Mouse (Mus musculus): ENCODE measurements at regions not wholly inside any gene's neighbourhood (a gene's known extent, or its start where the extent isn't known, plus 50 kb on each side); places are given as distances from the start of the nearest gene placed in this dataset.
"Not testable (repeated sequence)": the region's sequence is repeated elsewhere in the genome, so short reads cannot be mapped to it uniquely, and the experiment has no call there.

DNA sequence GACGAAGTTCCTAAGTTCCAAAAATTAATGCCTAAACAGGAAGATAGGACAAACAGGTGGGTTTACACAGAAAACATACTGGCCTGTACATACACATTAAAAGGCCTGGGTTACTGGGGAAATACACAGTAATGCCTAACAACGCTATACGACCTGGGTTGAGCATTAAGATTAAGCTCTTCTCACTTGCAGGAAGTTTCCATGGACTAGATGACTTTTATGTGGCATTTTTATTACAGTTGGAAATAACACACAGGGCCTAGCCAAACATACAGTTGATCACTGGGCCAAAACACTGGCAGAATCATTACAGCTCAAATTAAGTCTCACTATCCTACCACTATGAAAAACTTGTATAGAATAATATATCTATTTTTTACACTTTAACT is 236.5 kb upstream of the Arx start:
- TF ChIP-seq CTCF (IDR thresholded peaks at IDR 0.05; ENCODE audit: borderline replicate concordance, insufficient read depth, low read depth, low read length) = no peak
- no peak for TF ChIP-seq POLR2A (IDR thresholded peaks at IDR 0.05; ENCODE audit: borderline replicate concordance, insufficient read depth, low read length)
- WGBS = 86% methylated on average over 3 of the region's 3 CpGs
- H3K27ac ChIP-seq (ENCODE audit: insufficient read depth, low read length) = no peak overlapping the region

DNA sequence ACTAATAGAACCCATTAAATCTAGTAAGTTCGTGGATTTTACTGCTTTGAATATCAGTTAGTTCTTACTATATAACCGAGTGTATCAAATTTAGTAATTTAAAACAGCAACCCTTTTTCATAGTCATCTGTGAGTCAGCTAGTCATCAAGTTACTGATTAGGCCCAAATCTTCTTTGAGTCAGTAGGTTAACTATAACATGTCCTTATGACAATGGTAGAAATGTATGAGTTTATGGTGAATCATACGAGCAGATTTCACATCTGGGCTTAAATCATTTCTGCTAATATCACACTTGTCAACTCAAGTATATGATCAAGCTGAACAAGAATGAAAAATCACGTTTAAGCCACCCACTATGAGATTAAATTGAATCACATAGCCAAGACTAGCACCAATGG is 226.7 kb upstream of the Arx start:
- DNase-seq = no peak
- TF ChIP-seq POLR2A (IDR thresholded peaks at IDR 0.05; ENCODE audit: borderline replicate concordance, insufficient read depth, low read length) (no peak), CTCF (IDR thresholded peaks at IDR 0.05; ENCODE audit: borderline replicate concordance, insufficient read depth, low read depth, low read length) (no peak)
- Histone ChIP-seq H3K27me3 (ENCODE audit: control insufficient read depth, insufficient read depth, low read length) (no peaks in the 10 kb centered on the region), H3K27ac (ENCODE audit: insufficient read depth, low read length) (no peak overlapping the region), H3K4me3 (replicated peaks; ENCODE audit: insufficient read depth, low read depth, low read length) (no peak overlapping the region), H3K4me1 (ENCODE audit: control insufficient read depth, insufficient read depth, low read length) (no peaks in the 10 kb centered on the region)
- 74% methylated on average over 4 of the region's 4 CpGs for WGBS

More for the DNA sequence above, 236.5 kb upstream of the Arx start:
- H3K27me3 ChIP-seq (ENCODE audit: control insufficient read depth, insufficient read depth, low read length) = no peaks in the 10 kb centered on the region
- no peak overlapping the region for H3K4me3 ChIP-seq (replicated peaks; ENCODE audit: insufficient read depth, low read depth, low read length)
- no peaks in the 10 kb centered on the region for H3K4me1 ChIP-seq (ENCODE audit: control insufficient read depth, insufficient read depth, low read length)
- DNase-seq = no peak

DNA sequence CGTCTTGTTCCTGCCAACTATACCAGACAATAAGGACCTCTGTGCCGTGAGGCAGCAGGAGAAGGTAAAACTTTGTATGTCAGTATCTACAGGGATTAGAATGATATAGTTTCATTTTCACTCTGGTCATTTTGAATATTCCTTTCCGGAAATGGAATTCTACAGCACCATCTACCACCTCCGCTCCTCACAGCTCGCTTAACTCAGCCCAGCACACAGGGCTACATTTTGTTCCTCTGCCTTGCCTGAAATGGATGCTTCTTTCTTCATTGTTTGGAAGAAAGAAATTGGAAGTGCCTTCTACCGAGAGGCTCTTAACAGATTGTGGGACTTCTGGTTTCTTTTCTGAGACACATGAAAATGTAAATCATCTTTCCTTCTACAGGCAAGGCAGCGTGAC is 217.4 kb upstream of the Arx start:
- no peak for DNase-seq
- H3K27me3 ChIP-seq (ENCODE audit: control insufficient read depth, insufficient read depth, low read length) = no peaks in the 10 kb centered on the region
- H3K4me3 ChIP-seq (replicated peaks; ENCODE audit: insufficient read depth, low read depth, low read length) = no peak overlapping the region
- H3K27ac ChIP-seq (ENCODE audit: insufficient read depth, low read length) = no peak overlapping the region
- WGBS = 66% methylated on average over 7 of the region's 7 CpGs
- TF ChIP-seq POLR2A (IDR thresholded peaks at IDR 0.05; ENCODE audit: borderline replicate concordance, insufficient read depth, low read length) (no peak), CTCF (IDR thresholded peaks at IDR 0.05; ENCODE audit: borderline replicate concordance, insufficient read depth, low read depth, low read length) (no peak)
- H3K4me1 ChIP-seq (ENCODE audit: control insufficient read depth, insufficient read depth, low read length) = no peaks in the 10 kb centered on the region

DNA sequence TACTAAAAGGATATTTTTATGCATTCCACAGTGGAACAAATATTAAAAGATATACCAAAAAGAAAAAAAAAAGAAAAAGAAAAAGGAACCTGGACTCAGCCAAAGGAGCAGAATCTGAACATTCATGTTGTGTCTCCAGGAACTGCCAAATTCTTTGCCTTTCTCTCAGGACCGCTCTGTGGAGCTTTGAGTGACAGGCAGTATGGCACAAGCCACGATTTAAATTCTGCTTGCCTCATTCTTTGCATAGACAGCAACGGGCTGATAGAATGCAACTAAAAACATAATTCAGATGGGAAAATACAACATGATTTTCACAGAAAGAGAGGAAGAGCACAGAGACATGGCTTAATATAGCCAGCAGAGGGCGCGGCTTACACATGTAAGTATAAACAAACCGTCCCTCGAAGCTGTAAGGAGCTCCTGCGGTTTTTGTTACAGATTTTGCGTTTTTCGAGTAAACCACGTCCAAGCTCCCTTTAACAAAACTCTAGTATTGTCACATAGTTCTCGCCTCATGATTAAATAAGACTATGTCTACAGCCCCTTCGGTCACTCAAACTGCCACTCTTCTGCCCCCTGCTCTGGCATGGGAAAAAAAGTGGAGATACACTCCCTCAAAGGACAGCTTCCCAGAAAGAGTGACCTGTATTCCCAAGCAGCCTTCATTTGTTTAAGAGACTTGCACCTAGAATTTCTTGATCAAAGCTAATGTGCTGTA is 216.5 kb upstream of the Arx start:
- H3K4me1 ChIP-seq (ENCODE audit: control insufficient read depth, insufficient read depth, low read length) = no peaks in the 10 kb centered on the region
- WGBS = 5% methylated on average over 13 of the region's 13 CpGs
- no peak overlapping the region for H3K27ac ChIP-seq (ENCODE audit: insufficient read depth, low read length)
- DNase-seq = peak; percentile 28 to 34
- H3K4me3 ChIP-seq (replicated peaks; ENCODE audit: insufficient read depth, low read depth, low read length) = no peak overlapping the region
- no peaks in the 10 kb centered on the region for H3K27me3 ChIP-seq (ENCODE audit: control insufficient read depth, insufficient read depth, low read length)
- TF ChIP-seq POLR2A (IDR thresholded peaks at IDR 0.05; ENCODE audit: borderline replicate concordance, insufficient read depth, low read length) = no peak
- peak; percentile 27; the same call in 1 of the 2 replicates for TF ChIP-seq CTCF (IDR thresholded peaks at IDR 0.05; ENCODE audit: borderline replicate concordance, insufficient read depth, low read depth, low read length)

DNA sequence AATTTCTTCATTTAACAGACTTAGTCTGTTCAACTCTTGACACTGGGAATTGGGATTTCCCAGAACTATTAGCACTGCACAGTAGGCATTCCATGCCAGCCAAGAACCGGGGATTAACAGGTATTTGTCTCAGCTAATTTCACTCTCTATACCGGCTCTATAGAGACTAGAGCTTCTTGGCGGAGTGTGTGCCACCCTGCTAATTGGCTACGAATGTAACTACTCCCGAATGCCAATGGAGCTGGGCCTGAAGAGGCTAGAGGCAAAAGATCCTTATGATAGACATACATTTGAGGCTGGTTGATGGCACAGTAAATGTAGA is 216.0 kb upstream of the Arx start:
- Histone ChIP-seq H3K4me3 (replicated peaks; ENCODE audit: insufficient read depth, low read depth, low read length) (no peak overlapping the region), H3K27ac (ENCODE audit: insufficient read depth, low read length) (no peak overlapping the region), H3K27me3 (ENCODE audit: control insufficient read depth, insufficient read depth, low read length) (no peaks in the 10 kb centered on the region), H3K4me1 (ENCODE audit: control insufficient read depth, insufficient read depth, low read length) (no peaks in the 10 kb centered on the region)
- no peak for DNase-seq
- 29% methylated on average over 5 of the region's 5 CpGs for WGBS
- no peak for TF ChIP-seq CTCF (IDR thresholded peaks at IDR 0.05; ENCODE audit: borderline replicate concordance, insufficient read depth, low read depth, low read length)
- TF ChIP-seq POLR2A (IDR thresholded peaks at IDR 0.05; ENCODE audit: borderline replicate concordance, insufficient read depth, low read length) = no peak

DNA sequence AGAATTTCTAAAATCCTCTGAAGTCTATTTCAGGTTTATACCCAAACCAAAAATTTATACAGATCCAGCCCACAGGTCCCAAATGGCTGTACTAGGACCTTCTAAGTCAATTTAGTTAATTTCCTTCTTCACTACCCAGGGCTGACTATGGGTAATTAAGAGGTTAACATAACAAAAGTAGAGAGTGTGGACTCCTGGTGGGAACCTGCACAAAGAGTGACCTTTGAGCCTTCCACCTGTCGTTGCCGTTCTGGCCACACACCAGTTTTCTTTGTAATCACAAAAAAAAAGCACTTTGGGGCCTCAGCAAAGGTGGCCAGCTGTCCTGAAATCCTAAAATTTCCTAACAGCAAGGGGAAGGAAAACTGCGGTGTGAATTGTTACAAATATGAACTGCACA is 197.3 kb upstream of the Arx start:
- H3K27me3 ChIP-seq (ENCODE audit: control insufficient read depth, insufficient read depth, low read length) = no peaks in the 10 kb centered on the region
- no peak overlapping the region for H3K4me3 ChIP-seq (replicated peaks; ENCODE audit: insufficient read depth, low read depth, low read length)
- H3K4me1 ChIP-seq (ENCODE audit: control insufficient read depth, insufficient read depth, low read length) = no peaks in the 10 kb centered on the region
- WGBS = 14% methylated on average over 3 of the region's 3 CpGs
- no peak for TF ChIP-seq POLR2A (IDR thresholded peaks at IDR 0.05; ENCODE audit: borderline replicate concordance, insufficient read depth, low read length)
- no peak for TF ChIP-seq CTCF (IDR thresholded peaks at IDR 0.05; ENCODE audit: borderline replicate concordance, insufficient read depth, low read depth, low read length)
- DNase-seq = no peak
- H3K27ac ChIP-seq (ENCODE audit: insufficient read depth, low read length) = no peak overlapping the region

DNA sequence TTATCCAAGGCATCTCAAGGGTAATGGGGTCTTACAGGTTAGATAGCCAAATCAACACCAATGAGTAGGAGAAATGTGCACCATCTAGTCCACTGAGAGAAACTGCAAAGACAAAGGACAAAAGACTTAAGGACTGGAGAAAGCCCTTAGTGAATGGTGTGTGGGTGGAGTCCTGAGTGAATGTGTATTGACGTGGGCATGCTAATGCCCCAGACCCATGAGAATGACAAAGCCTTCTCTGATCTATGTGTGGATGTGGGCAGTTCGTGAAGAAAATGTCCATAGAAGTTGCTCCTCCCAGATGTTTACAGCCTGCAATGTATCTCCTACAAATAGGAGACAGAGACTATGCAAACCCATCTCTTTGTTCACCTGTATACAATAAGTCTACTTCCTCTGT is 188.7 kb upstream of the Arx start:
- TF ChIP-seq CTCF (IDR thresholded peaks at IDR 0.05; ENCODE audit: borderline replicate concordance, insufficient read depth, low read depth, low read length) = no peak
- no peak for TF ChIP-seq POLR2A (IDR thresholded peaks at IDR 0.05; ENCODE audit: borderline replicate concordance, insufficient read depth, low read length)
- H3K27me3 ChIP-seq (ENCODE audit: control insufficient read depth, insufficient read depth, low read length) = no peaks in the 10 kb centered on the region
- no peaks in the 10 kb centered on the region for H3K4me1 ChIP-seq (ENCODE audit: control insufficient read depth, insufficient read depth, low read length)
- H3K27ac ChIP-seq (ENCODE audit: insufficient read depth, low read length) = no peak overlapping the region
- WGBS = 65% methylated on average over 2 of the region's 2 CpGs
- no peak overlapping the region for H3K4me3 ChIP-seq (replicated peaks; ENCODE audit: insufficient read depth, low read depth, low read length)
- DNase-seq = no peak

DNA sequence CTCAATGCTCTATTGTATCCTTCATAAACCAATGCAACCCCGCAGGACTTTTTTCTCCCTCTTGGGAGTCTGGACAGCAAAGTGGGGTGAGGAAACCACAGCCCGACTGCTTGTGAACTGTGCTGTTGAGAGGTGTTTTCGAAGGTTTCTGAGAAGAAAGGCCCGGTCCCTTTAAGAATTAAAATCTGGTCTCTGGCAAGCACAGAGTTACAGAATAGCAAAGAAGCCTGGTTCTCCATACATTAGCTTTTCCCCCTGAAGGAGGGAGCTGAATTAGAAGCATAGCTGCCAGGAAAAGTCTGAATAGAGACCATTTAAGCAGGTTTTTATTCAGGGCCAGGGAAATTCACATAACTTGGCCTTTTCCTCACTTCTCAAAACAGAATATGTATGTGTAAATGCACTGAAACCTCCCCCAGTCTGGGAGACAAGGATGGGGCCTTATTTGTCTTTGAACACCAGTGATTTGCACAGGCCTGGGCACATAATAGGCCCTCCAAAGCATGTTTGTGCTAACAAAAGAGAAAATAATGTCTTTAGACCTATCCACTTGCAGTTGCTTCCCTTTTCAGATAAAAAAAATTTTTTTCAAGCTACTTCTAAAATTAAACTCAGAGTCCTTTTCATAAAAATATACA is 178.2 kb upstream of the Arx start:
- WGBS = 69% methylated on average over 4 of the region's 4 CpGs
- no peaks in the 10 kb centered on the region for H3K27me3 ChIP-seq (ENCODE audit: control insufficient read depth, insufficient read depth, low read length)
- no peak overlapping the region for H3K4me3 ChIP-seq (replicated peaks; ENCODE audit: insufficient read depth, low read depth, low read length)
- DNase-seq = no peak
- TF ChIP-seq POLR2A (IDR thresholded peaks at IDR 0.05; ENCODE audit: borderline replicate concordance, insufficient read depth, low read length) = no peak
- no peaks in the 10 kb centered on the region for H3K4me1 ChIP-seq (ENCODE audit: control insufficient read depth, insufficient read depth, low read length)
- no peak overlapping the region for H3K27ac ChIP-seq (ENCODE audit: insufficient read depth, low read length)

DNA sequence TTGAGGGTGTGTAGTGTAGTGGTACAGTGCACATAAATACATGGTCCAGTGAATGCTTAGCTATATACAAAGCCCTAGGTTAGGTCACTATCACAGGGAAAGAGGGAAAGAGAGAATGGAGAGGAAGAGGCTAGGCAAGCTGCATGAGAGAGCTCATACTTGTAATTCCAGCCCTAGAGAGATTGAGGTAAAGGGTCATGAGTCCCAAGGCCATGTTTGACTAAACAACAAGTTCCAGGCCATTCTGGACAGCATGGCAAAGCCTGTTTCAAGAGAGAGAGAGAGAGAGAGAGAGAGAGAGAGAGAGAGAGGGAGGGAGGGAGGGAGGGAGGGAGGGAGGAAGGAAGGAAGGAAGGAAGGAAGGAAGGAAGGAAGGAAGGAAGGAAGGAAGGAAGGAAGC is 131.9 kb upstream of the Arx start:
- not testable (repeated sequence) for DNase-seq; H3K27ac ChIP-seq (ENCODE audit: insufficient read depth, low read length); H3K4me3 ChIP-seq (replicated peaks; ENCODE audit: insufficient read depth, low read depth, low read length)

More for the DNA sequence above, 131.9 kb upstream of the Arx start:
- H3K4me1 ChIP-seq (ENCODE audit: control insufficient read depth, insufficient read depth, low read length); H3K27me3 ChIP-seq (ENCODE audit: control insufficient read depth, insufficient read depth, low read length): not testable (repeated sequence)

Measured in cerebellum, adult 2 months (tissue).